ENCODE assay signal across 7 mouse cellular contexts in genomic region chr2:167063906-167064496, GRCm38 (mm10). TPM values are rescaled to one million over a fixed set of nuclear protein-coding genes. Genes with fewer than 3 reads are reported as not detected.
DNase-seq lines count a peak whose midpoint lies in the region; ATAC-seq lines count a peak whose summit lies in the region.

No protein-coding gene starts in this region.

- peak overlapping the region; percentile 91 for H3K9ac ChIP-seq in lung, embryonic 15.5 days
- peak overlapping the region; percentile 71 for H3K9ac ChIP-seq in intestine, embryonic 15.5 days
- peak overlapping the region; percentile 73 for H3K9ac ChIP-seq in neural tube, embryonic 14.5 days (replicated peaks; ENCODE audit: low read depth, low read length)

- H3K27ac ChIP-seq in lung, embryonic 15.5 days = peak overlapping the region; percentile 97
- peak overlapping the region; percentile 74 for H3K27ac ChIP-seq in intestine, embryonic 15.5 days
- peak overlapping the region; percentile 64 for H3K27ac ChIP-seq in neural tube, embryonic 14.5 days (ENCODE audit: low read depth, low read length)

- H3K4me1 ChIP-seq in lung, embryonic 15.5 days = peaks cover 24% of the 10 kb centered on the region
- H3K4me1 ChIP-seq in intestine, embryonic 15.5 days (replicated peaks) = peaks cover 32% of the 10 kb centered on the region
- peaks cover 23% of the 10 kb centered on the region for H3K4me1 ChIP-seq in neural tube, embryonic 14.5 days (ENCODE audit: control insufficient read depth, insufficient read depth, low read length)

- peak overlapping the region; percentile 67 for H3K4me2 ChIP-seq in lung, embryonic 15.5 days
- peak overlapping the region; percentile 64 for H3K4me2 ChIP-seq in intestine, embryonic 15.5 days (replicated peaks)
- peak overlapping the region; percentile 85 for H3K4me2 ChIP-seq in neural tube, embryonic 14.5 days (ENCODE audit: low read depth, low read length)

- no peaks in the 10 kb centered on the region for H3K9me3 ChIP-seq in lung, embryonic 15.5 days
- H3K9me3 ChIP-seq in intestine, embryonic 15.5 days = no peaks in the 10 kb centered on the region
- no peaks in the 10 kb centered on the region for H3K9me3 ChIP-seq in neural tube, embryonic 14.5 days (ENCODE audit: control insufficient read depth, low read length)

- no peak for DNase-seq in lung, postnatal 4 days
- DNase-seq in embryo, embryonic 9.5 days (ENCODE audit: extremely low spot score) = peak; percentile 42
- DNase-seq in cerebellum, adult 11 months = no peak
- no peak for DNase-seq in gastrocnemius, postnatal 4 days (ENCODE audit: low spot score in 2 of 2)

- peaks cover 23% of the 10 kb centered on the region for H3K36me3 ChIP-seq in lung, embryonic 15.5 days
- H3K36me3 ChIP-seq in intestine, embryonic 15.5 days = peaks cover 16% of the 10 kb centered on the region; the same call in 1 of the 2 replicates
- peaks cover 22% of the 10 kb centered on the region for H3K36me3 ChIP-seq in neural tube, embryonic 14.5 days (ENCODE audit: control insufficient read depth, insufficient read depth, low read length)

- no peaks in the 10 kb centered on the region for H3K27me3 ChIP-seq in lung, embryonic 15.5 days
- no peaks in the 10 kb centered on the region for H3K27me3 ChIP-seq in intestine, embryonic 15.5 days (replicated peaks)
- H3K27me3 ChIP-seq in neural tube, embryonic 14.5 days (ENCODE audit: control insufficient read depth, insufficient read depth, low read length) = no peaks in the 10 kb centered on the region

- H3K4me3 ChIP-seq in lung, embryonic 15.5 days = peak overlapping the region; percentile 85
- peak overlapping the region; percentile 75 for H3K4me3 ChIP-seq in intestine, embryonic 15.5 days (replicated peaks)
- peak overlapping the region; percentile 76 for H3K4me3 ChIP-seq in neural tube, embryonic 14.5 days (ENCODE audit: low read depth, low read length)

- ATAC-seq in lung, embryonic 15.5 days (ENCODE audit: borderline replicate concordance, extremely low read depth, low FRiP score, low TSS enrichment) = no peak
- no peak for ATAC-seq in intestine, embryonic 15.5 days
- ATAC-seq in neural tube, embryonic 14.5 days (ENCODE audit: low read depth) = no peak

- under 1% methylated on average over 7 of the region's 7 CpGs for WGBS in lung, embryonic 15.5 days
- under 1% methylated on average over 7 of the region's 7 CpGs for WGBS in intestine, embryonic 15.5 days
- WGBS in neural tube, embryonic 14.5 days = 0% methylated on average over 7 of the region's 7 CpGs

RNA-seq across cellular contexts. Expression of gene Znfx1, which starts 1.2 kb away (rescaled TPM):
- 6.8 and 7.6 TPM in 2 replicates for polyA plus RNA-seq in lung, embryonic 15.5 days (2015; fragmentation: Nextera tagmentation; extraction: Ambion mirVana)
- 7.7 and 7.8 TPM in 2 replicates for polyA plus RNA-seq in intestine, embryonic 15.5 days (2015; fragmentation: Nextera tagmentation; extraction: Ambion mirVana)
- polyA plus RNA-seq in neural tube, embryonic 14.5 days (2014; fragmentation: Nextera tagmentation; extraction: Ambion mirVana) = 8.3 and 11.1 TPM in 2 replicates
- 10 to 100 TPM; 17.9 to 18.6 TPM for total RNA-seq in gastrocnemius, postnatal 4 days (2021)

RNA-seq across cellular contexts. Expression of gene Ddx27, which starts 49.0 kb away (rescaled TPM):
- polyA plus RNA-seq in lung, embryonic 15.5 days (2015; fragmentation: Nextera tagmentation; extraction: Ambion mirVana) = 45.2 and 49.2 TPM in 2 replicates
- polyA plus RNA-seq in intestine, embryonic 15.5 days (2015; fragmentation: Nextera tagmentation; extraction: Ambion mirVana) = 45.9 and 47.7 TPM in 2 replicates
- polyA plus RNA-seq in neural tube, embryonic 14.5 days (2014; fragmentation: Nextera tagmentation; extraction: Ambion mirVana) = 28.8 and 33.9 TPM in 2 replicates
- total RNA-seq in gastrocnemius, postnatal 4 days (2021) = 10 to 100 TPM; 19.1 to 22.9 TPM
